Mouse (Mus musculus): ENCODE measurements at regions not wholly inside any gene's neighbourhood (a gene's known extent, or its start where the extent isn't known, plus 50 kb on each side); places are given as distances from the start of the nearest gene placed in this dataset.

DNA sequence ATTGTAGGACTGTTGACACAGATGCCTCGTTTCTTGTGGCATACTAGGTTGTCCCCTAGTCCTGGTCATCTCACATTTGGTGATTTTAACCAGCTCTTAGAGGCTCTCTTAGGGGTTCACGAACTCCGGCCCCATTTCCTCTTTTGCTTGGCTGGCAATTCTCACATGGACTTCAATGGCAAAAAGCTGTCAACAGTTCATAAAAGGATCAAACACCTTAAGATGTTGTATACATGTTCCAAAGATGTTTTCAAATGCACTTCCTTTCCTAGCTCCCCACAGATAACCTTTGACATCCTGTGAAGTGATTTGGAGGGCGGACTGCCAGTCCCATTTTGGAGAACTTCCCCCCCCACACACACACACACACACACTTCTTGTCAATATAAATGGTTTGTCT lies 153.7 kb upstream of the Rpl34 start:
- DNase-seq = no peak

DNA sequence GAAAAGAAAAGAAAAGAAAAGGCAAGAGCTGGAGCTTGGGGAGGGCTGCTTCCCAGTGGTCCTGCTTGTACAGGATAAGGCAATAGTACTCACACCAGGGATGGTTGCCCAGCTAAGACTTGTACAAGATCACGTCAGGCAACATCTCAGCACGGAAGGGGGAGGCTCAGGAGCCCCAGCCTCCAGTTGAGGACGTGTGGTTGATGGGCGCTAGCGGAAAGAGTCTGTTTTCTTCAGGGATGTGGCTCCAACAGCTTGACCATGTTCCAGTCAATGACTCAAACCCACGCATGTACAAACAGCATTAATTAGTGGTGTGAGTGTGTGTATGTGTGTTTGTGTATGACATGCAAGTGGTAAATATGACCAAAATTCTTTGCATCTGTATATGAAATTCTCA lies 153.1 kb upstream of the Rpl34 start:
- DNase-seq = no peak

DNA sequence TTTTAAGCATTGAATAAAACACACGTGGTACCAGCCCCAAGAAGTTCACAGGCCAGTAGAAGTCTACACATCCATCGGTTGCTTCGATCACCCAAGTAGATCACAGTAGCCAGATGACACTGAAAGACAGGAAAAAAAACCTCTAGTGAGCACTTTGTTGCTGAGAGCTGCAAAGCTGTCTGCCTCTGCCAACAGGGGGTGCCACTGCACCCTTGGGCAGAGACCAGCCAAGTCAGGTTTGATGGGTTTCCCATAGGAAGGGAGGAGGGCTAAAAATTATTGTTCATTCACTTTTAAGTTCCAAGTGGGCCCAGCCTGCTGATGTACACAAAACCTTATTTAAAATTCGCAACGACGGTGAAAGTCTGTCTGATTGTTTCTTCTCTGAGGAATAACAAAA lies 150.3 kb upstream of the Rpl34 start:
- DNase-seq = no peak

GRCm38 (mm10) chr3:130879463-130879862 lies 149.3 kb upstream of the Rpl34 start:
- no peak for DNase-seq

DNA sequence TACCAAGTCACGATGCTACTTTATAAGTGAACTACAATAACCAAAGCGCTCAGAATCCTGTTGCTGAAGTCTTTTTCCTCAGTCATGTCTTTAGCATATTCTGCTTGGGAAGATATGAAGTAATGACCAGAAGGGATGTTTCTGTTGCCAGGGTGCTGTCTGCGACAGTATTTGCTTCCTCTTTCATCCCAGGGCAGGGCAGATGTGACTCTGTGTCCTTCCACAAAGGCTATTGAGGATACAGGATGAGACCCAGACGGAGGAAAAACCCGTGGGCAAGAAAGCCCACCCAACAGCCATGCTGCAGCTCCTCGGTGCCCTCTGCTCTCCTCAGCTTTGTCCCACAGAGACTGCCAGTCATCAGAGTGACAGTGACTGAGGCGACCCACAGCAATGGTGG lies 148.6 kb upstream of the Rpl34 start:
- DNase-seq = no peak

DNA sequence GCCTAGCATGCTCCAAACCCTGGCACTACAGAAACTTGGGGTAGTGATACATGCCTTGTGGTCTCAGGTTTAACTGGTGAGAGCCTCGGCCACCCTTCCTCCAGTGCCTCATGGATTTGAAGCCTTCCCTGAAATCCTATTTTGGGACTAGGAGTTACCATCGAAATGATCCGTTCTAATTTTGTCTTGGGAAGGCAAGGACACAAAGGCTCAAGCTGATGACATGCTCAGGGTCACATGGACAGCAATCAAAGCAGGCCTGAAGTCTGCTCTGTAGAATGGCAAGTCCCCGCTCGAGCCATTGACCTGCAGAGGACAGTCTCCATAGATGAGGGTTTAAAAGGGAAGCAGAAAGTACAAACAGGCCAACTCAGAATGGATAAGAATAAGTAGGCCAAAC lies 147.8 kb upstream of the Rpl34 start:
- DNase-seq = no peak

DNA sequence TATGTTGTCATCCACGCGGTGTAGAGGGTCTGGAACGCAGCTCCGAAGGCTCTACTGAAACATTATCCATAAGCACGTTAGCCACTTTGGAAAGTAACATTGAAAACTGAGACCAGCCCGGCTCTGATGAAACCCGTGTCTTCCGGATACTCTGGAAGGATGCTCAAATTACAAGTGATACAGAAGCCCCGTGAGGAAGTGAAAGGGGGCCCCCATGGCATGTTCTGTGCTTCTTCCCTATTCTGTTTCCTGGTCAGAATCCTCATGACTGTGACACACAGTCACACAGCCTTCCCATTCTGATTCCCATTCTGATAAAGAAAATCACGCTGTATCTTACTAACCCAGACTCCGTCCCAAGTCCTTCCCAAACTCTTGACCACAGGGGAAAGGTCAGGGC lies 143.5 kb upstream of the Rpl34 start:
- DNase-seq = no peak

DNA sequence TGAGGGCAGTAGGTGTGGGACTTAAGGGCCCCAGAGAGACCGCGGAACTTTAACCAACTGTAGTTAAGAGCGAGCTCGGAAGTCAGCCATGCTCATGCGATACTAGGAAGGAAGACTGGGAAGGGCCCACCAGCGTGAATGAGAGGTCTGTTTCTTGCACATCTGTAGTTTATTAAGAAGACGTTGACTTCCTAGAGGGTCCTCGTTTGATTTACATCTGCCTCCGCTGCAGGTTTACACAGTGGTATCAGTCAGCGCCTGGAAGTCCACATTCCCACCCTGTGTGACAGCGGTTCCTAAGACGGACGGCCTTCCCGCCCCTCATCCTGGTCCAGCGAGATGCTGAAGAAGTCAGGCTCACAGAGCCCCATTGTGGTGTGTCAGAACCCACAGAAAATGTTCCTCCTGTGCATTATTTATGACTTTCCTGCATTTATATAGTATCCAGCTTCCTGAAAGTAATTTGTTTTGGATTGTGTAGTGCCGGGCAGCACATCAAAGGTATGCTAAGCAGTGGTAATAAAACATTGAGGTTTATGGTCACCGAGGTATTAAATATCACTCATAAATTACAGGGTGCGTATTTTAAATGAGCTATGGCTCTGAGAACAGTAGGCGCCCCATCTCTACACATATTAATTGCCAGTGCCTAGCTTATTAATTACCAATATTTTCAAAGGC lies 136.9 kb upstream of the Rpl34 start:
- DNase-seq = no peak

- no peak for DNase-seq
Measured at GRCm38 (mm10) chr3:130864783-130865182, 134.6 kb upstream of the Rpl34 start.

DNA sequence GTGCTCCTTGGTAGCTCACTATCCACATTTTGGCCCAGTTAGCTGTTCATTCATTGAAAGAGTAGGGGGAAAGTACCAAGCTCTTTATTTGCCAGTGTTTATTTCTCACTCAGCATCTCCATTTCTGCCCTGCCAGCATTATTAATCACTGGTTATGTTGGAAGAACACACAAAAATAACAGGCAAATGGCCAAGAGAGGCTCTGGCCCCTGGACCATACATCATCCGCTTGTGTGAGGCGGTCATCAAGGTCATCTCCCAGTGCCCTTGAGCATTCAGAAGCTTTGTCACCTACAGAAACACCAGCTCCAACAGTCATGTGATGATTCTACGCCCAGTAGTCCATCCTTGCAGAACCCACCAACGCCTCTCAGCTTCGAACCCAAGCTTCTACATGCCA lies 133.2 kb upstream of the Rpl34 start:
- DNase-seq = no peak

GRCm38 (mm10) chr3:130860315-130860714 lies 130.1 kb upstream of the Rpl34 start:
- DNase-seq = no peak

DNA sequence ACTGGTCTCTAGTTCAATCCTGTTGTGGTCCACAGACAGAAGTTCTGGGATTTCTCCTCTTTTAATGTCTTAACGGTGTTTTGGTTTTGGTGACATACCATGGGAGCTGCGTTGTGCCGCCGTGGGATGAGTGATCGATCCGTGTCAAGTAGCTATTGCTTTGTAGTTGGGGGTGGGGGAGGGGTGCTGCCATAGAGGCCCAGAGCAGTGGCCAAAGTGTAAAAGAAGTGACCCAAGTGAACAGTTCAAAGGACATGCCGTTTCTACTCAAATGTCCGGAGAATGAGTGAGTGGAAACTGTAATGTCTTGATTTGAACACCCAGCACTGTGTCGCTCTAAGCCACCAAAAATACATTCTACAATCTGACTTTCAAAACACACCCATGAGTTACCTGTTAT lies 123.7 kb upstream of the Rpl34 start:
- DNase-seq = no peak

DNA sequence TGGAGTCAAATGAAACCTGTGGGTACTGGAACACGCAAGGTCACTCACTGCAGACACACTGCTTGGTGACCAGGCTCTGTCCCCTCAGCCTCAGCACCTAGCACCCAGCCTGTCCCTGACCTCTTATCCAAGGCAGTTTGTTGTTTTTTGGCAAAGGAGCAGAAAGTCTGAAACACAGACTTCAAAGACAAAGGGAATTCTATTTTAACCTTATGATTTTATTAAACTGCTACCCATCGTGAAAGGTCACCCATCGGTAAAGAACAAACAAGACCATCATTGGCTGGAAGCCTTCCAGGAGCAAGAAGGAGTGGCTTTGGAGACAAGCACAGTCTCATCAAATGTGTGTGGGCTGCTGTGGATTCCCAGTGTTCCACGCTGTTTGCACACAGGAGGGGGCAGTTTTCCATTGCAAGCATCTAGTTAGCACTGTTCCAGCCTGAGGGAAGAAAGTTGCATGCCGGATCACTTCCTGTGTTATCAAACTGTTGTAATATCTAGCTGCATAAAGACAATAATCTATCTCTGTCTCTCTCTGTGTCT lies 120.6 kb upstream of the Rpl34 start:
- no peak for DNase-seq

DNA sequence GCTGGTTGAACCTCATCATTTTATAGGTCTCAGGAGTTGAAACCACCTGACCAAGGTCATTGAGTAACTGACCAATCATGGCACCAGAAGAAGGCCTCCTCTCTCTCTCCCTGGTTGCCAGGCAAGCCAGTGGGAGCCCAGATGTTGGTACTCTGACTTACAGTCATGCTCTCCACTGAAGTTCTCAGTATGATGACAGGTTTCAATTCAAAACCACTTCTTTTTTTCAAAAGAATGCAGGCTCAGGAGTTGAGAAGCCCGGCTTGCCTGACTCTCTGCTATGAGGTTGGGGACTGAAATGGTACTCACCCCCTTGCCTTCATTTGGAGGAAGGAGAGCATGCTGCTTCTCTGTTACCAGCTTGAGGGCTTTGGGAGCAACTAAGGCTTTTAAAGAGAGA lies 111.6 kb upstream of the Rpl34 start:
- no peak for DNase-seq

DNA sequence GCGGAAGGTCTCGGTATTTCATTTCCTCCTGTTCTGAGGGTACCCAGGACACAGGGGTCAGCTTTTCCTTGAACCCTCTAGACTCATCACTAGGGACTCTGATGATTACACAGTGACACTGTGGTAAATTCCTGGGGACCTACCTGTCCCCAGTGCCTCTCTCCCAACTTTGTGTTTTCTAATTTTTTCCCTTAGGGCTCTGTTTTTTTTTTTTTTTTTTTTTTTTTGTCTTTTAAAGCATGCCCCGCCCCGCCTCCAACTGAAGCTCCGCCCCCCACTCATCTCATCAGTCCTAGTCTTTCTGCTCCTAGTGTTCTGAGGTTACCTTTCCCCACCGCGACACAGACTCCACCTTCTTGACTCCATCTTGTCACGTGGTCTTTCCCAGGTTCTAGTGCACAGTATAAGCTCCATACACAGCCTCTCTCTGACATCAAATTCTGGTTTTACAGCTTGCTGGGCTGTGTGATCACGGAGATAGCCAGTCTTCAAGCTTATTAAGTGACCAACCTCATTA lies 109.8 kb upstream of the Rpl34 start:
- no peak for DNase-seq

GRCm38 (mm10) chr3:130838626-130839422 lies 108.6 kb upstream of the Rpl34 start:
- DNase-seq = no peak

- DNase-seq = no peak
Measured at GRCm38 (mm10) chr3:130833722-130834121, 103.5 kb upstream of the Rpl34 start.

GRCm38 (mm10) chr3:130833082-130833481 lies 102.9 kb upstream of the Rpl34 start:
- no peak for DNase-seq

- no peak for DNase-seq
Measured at GRCm38 (mm10) chr3:130831788-130832187, 101.6 kb upstream of the Rpl34 start.

DNA sequence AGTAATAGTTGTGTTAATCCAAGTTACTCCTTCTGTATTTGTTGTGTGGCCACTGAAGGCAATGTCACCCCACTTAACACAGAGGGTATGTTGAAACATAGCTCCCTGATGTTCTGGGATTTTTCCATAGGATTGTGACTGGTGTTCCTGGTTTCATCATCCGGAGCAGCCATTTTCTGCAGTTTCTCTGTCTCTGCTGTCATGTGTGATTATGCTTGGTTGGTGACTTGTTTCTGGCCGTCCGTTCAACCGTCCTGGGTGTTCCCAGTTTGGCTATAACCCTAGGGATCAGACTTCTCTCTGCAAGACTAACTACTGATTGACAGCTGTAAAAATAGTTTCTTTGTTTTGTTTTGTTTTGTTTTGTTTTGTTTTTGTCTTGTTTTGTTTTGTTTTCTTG lies 98.1 kb upstream of the Rpl34 start:
- DNase-seq = no peak

- DNase-seq = no peak
Measured at GRCm38 (mm10) chr3:130827934-130828333, 97.7 kb upstream of the Rpl34 start.

- no peak for DNase-seq
Measured at GRCm38 (mm10) chr3:130827021-130827420, 96.8 kb upstream of the Rpl34 start.

- no peak for DNase-seq
Measured at GRCm38 (mm10) chr3:130819837-130820098, 89.6 kb upstream of the Rpl34 start.

GRCm38 (mm10) chr3:130819031-130819836 lies 89.0 kb upstream of the Rpl34 start:
- DNase-seq = no peak
